Mouse (Mus musculus): ENCODE data around the gene Mtcl1.

Gene Mtcl1

DNA sequence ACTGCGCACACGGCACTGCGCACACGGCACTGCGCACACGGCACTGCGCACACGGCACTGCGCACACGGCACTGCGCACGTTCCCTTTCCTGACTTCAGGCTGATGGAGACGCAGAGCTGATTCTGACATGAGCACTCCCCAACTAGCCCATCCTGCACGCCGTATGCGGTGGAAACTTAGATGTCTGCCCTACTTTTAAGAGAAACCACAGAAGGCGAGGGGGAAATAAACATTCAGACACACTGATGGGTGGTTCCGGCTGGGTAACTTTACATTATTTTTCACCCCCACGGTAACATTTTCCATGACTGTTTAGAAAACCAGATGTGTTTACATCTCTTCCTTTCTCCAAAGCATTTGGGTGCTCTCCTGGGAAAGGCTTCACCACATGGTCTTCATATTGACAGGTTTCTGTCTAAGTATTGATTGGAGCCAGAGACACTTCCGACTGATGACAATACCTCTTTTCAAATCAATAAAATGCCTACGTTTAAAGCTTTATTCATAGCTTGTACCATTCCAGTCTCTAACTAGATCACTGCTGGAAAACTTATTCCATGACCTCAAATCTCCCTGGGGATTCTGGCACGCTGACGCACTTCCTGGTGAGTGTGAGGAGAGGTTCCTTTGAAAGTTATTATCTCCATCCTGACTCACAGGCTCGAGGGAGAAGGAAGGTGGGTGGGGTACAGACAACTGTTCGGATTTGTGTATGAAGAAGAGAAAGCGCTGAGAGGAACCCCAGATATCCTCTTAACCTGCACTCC lies 84.8 kb downstream of the Mtcl1 start:
- DNase-seq (ENCODE audit: low spot score in 2 of 2), result no peak

DNA sequence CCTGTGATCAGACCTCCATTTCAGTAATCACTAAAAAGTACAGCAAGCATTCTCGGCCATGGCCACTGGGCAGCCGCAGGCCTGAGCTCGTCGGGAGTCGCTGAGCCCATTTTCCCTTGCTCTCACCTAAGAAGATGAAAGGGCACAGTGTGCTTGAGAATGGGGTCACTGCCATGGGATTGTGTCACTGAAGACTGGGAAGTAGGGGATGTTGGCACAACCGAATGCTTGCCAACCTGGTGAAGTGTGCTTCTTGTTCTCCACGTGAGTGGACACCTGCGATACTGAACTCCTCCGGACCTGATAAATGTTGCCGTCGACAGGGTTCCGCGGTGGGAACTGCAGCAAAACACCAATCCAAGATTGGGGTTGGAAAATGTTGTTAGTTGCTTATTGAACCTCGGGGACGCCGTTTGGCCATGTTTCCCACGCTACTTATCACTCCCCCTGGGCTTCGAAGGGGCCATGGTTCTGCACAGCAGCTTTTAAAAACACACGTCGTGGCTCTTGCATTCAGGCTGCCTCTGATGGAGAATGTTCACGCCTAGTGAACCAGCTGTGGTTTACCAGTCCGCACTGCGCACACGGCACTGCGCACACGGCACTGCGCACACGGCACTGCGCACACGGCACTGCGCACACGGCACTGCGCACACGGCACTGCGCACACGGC lies 85.6 kb downstream of the Mtcl1 start:
- no peak for DNase-seq (ENCODE audit: low spot score in 2 of 2)

DNA sequence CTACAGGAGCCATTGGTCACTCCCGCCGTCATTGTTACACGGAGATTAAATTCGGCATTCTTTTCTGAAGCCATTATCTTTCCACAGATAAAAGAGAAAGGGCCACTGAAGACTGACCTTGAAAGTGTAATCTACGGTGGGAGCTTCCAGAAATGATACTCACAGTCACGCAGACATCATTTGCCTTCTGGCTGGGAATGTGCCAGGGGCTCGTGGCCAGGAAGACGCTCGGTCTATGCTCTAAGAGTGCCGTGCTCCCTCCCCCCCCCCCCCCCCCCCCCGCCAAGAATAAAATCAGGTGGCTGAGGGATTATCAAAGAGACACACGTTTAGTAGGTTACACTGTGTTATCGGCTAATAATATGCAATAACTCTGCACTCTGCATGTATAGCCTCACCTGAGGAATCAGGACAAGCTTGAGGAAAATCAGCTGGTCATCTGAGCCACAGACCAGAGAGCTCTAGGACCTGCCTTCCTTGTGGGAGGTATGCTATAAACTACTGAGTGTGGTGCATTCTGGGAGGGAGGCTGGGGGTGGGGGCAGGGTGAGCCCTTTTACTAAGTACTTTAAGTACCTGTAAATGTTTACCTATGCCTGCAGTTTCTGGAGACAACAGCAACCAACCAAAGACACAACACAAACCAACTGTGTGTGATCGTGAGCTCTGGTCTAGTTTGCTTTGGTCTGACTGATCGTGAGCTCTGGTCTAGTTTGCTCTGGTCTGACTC lies 87.1 kb downstream of the Mtcl1 start:
- DNase-seq (ENCODE audit: low spot score in 2 of 2), result no peak

DNA sequence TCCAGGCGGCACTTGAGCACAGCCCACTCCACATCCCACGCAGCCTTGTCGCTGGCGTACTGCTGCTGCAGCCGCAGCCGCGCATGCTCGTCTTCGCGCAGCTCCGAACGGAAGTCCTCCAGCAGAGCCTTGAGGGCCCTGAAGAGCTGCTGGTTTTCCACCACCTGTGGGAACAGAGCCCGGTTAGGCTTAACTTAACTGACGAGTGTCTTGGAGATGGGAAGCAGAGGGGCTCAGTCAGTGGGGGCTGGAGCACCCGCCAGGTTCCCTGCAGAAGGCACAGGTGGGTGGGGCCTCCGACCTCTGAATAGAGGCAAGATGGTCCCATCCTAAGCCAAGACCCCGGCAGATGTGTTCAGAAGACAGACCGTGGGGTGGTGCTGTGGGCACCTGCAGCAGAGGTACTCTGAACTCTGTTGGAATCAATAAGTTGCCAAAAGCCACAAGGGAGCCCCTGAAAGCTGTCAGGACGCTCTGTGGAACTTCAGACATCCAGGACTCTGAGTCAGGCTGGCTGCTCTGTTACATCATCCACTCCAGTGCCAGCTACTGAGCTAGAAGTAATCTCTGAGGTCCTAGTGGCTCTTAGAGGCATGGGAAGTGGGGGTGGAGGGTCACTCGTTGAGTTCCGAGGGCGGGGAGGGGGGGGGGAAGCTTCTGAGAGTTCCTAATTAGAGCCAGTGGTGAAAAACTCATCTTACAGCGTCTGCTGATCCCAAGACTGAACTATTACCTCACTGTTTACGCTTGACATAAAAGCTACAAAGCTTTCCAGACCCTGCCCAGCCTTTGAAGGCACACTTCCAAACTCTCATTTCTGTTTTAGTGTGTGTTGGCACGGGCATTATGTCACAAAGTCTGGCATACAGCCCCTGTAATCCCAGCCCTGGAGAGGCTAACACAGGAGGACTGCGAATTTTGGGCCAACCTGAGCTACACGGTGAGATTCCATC lies 91.2 kb downstream of the Mtcl1 start:
- DNase-seq (ENCODE audit: low spot score in 2 of 2), result no peak

DNA sequence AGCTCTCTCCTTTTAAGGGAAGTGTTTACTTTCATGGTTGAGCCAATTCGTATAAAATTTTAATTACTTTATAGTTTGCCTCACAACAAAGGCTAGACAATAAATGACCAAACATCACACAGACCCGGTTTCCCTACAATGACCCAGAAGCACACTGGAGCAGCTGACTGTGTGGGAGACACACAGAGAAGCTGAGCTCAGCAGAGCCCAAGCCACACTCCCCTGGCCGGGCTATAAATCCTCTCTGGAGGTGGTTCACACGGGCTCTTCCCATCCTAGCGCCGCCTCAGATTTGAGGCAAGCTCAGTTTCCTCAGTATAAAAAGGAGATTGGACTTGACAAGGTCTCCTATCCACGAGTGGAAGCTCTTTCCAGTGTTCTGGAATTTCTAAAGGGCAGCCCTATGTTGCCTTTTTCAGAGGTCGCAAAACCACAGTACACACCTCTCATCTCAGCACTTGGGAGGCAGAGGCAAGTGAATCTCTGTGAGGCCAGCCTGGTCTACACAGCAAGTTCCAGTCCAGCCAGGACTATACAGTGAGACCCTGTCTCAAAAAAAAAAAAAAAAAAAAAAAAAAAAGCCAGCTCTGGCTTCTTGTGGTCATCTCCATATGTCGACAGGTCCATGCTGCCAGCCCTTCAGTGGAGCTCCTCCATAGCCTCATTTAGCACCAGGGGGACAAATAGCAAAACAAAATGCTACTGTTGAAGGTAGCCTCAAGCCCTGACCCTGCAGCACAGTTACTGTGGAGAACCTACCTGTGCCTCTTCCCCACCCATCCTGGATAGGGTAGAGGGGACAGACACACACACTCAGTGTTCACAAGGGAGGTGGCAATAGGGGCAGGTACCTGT lies 92.2 kb downstream of the Mtcl1 start:
- DNase-seq (ENCODE audit: low spot score in 2 of 2), result no peak

DNA sequence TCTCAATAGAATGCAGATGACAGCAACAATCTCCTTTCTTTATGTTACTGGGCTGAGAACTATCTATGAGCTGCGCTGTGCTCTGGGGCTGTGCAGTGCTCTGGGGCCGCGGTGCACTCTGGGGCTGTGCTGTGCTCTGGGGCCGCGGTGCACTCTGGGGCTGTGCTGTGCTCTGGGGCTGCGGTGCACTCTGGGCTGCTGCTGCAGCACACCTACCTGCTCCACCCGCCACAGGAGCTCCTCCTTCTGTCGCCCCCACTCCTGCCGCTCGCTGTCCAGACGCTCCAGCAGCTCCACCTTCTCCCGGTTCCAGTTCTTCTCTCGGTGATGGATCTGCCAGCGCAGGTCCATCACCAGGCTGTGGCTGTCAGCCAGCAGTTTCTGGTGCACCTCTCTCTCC lies 95.6 kb downstream of the Mtcl1 start:
- no peak for DNase-seq (ENCODE audit: low spot score in 2 of 2)

DNA sequence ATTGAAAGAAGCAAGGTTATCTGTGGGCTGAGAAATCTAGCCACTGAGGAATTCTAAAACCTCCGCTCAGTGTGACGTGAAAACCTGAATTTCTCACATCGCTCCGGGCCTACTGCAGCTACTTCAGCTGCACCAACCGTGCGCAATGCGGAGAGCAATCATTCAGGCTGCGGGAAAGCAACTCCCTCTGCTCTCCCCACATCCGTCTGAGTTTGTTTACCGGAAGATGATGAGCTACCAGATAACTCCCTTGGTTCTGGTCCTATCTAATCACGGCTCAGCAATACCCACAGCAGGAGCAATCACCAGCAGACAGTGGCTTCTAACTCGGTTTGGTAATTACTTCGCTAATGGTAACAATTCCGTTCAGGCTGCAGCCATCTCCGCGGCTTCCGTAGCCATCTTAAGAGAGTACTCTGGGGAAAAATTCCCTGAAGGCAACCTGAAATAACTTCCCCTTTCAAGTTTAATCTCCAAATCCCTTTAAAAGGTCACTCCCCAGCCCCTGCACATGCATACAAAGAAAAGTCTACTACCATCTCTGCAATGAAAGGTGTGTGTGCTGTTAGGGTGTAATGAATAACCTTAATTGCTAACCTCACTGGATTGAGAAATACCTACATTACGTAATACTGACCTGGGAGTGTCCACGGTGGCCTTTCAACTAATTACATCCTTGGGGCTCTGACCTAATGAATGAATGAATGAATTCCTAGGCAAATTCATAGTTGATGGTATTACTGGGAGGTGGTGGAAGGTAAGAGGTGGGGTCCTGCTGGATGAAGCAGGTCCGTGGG lies 96.5 kb downstream of the Mtcl1 start:
- no peak for DNase-seq (ENCODE audit: low spot score in 2 of 2)

DNA sequence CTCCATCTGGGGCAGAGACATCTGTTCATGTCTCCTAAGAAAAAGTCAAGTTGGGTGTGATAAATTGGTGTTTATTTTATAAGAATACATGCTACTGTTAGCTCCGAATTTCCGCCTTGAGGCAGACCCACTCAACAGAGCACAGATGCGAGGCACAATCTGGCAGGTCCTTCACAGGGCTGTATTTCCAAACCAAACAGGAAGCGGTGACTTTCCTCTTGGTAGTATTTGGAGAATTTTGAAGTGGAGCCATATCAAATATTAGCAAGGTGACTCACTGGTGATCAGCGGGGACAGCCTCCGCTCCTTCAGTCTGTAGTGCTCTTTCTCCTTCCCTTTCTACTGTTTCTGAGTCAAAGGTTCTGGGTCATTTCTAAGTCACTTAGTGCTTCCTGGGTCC lies 97.3 kb downstream of the Mtcl1 start:
- DNase-seq (ENCODE audit: low spot score in 2 of 2), result no peak

DNA sequence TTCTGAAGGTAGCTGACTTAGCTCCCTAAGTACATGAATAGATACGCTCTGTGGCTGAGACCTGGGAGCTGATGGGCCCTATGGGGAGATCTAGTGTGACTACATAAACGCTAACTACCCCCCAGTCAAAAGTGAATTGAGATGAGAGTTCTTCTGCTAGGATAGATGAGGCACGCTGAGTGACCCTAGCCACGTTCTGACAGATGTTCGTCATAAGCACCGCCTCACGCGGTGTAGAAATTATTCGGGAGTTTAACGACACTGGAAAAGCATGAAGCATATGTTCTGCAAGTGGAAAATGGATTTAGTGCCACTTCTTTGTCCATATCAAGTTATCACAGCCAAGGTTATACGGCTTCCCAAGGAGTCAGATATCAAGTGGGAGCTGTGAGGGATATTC lies 98.9 kb downstream of the Mtcl1 start:
- no peak for DNase-seq (ENCODE audit: low spot score in 2 of 2)

DNA sequence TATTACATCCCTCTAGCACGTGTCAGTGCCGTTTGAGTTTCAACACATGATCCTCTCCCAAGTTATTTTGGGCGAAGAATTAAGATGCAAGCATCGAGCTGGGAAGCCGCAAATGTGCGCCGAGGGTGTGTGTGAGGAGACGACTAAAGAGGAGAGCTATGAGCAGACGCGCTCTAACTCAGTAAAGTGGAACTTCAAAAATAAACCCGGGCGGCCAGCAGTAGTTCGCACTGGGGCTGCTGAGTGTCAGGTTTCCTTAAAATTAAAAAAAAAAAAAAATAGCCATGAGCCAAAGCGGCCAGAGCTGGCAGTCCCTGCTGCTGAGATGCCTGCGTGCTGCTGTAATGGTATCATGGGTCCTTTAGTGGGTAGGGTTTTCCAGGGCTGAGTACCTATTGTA lies 99.4 kb downstream of the Mtcl1 start:
- DNase-seq (ENCODE audit: low spot score in 2 of 2), result peak; percentile 90 to 94

DNA sequence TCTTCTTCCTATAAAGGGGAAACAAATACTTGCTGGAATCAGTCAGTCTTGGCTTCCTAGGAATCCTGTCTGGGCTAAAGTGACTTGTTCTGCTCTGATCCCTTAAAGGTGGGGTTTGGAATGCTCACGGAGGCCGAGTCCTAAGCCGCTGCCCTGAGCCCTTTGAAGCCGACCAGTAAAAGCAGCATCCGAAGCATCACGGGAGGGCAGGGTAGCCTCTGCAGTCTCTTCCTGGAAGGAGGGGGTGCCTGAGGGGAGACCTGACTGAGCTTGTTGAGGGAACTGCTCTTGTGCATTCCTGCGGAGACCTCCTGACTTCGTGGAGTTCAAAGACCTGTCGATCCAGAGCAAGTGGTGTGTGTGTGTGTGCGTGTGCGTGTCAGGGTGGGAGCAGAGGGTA lies 103.2 kb downstream of the Mtcl1 start:
- DNase-seq (ENCODE audit: low spot score in 2 of 2), result no peak

DNA sequence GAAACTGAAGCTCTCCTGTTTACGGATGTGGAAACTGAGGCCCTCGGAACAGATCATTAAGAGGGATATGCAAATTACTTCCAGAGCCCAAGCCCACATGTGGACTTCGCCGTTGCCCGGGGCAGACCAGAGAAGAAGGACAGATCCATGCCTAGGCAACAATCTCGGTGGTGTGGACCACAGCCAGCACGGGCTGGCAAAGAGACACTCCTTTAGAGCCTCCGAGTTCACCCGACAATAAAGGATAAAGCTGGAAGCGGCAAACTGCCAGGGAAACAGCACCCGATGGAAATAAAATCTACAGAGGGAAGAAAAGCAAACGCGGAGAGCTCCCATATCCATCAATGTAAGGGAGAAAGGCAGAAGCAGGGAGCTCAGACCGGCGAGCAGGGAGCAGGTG lies 103.9 kb downstream of the Mtcl1 start:
- peak in 1 of 2 experiments; percentile 75 for DNase-seq (ENCODE audit: low spot score in 2 of 2)

DNA sequence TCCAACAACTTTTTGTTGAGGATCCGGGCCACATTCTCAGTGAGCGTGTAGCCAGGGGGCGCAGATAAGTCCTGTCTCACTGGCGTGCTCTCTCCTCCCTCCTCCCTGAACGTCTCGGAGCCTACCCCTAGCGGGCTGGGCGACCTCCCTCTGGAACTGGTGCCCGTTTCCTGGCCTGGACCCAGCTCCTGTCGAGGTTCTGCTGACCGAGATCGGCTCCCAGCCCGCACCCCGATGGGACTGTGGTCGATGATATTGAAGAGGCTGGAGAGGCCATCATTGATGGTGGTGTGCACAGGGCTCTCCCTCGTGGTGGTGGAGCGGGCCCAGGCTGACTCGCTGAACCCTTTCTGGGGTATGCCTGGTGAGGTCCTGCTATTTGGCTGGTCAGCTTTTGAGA lies 106.6 kb downstream of the Mtcl1 start:
- no peak for DNase-seq (ENCODE audit: low spot score in 2 of 2)

DNA sequence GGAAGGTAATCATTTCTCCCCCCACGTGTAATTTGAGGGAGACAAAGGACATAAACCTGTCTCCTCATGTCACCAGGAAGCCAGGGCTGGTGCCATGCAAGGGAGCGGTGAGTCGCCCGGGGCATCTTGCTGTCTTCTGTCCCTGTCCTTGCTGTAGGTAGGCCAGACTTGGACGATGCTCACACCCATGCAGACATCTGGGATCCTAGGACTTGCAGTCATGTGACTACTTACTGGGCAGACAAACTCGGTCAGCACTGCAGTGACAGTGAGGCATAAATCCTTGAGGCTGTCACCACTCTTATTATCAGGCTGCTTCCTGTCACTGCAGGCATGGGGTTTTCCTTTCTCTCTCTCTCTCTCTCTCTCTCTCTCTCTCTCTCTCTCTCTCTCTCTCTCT lies 107.9 kb downstream of the Mtcl1 start:
- DNase-seq (ENCODE audit: low spot score in 2 of 2), result no peak

DNA sequence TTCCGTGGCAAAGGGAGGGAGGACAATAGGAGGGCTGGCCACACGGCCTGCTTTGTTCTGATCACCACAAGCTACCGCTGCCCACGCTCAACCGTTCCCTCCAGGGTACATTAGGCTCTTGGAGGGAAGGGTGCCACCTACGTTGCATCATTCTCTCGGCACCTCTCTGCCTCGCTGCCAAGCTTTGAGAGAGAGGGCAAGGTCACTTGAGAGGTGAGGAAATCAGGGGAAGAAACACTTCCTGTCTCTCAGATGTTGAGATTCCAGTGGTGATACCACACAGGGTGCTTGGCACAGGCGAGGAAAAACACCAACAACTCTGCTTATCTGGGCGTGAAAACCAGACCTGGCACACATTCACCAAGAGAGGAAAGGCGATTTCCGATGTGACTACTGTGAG lies 108.8 kb downstream of the Mtcl1 start:
- no peak for DNase-seq (ENCODE audit: low spot score in 2 of 2)

DNA sequence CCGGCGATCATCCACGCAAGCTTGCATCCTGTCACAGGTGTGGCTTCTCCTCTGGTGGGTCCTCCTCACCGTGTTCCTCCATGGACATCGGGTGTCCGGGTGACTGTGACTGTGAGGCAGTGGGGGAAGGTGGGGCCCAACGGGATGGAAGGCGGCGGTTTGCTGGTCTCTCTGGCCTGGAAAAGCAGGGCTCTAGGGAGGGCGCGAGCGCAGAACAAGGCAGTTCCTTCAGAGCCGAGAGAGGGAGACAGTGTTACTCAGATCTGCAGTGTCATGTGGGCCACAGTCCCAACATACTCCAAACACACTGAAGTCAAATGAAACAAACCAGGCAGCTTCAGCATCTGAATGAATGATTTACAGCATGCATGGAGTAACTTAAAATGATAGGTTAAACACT lies 111.6 kb downstream of the Mtcl1 start:
- DNase-seq (ENCODE audit: low spot score in 2 of 2), result no peak

DNA sequence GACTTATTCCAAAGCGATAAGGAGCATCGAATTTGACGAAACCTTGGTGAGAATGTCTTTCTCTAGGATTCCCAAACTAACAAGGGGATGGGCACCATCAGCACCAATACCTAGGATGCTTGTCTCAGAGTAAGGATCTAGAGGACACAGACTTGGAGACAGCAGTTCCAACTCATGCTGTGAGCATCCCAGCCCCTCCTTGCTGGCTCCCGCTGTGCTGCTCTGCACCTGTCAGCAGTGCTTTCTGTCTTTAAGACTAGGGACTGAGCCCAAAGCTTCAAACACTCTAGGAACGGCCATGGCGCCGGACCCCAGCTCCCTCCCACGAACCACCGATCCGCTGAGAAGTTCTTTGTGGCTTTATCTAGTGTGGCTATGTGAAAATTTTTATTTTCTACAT lies 114.0 kb downstream of the Mtcl1 start:
- DNase-seq (ENCODE audit: low spot score in 2 of 2), result no peak

DNA sequence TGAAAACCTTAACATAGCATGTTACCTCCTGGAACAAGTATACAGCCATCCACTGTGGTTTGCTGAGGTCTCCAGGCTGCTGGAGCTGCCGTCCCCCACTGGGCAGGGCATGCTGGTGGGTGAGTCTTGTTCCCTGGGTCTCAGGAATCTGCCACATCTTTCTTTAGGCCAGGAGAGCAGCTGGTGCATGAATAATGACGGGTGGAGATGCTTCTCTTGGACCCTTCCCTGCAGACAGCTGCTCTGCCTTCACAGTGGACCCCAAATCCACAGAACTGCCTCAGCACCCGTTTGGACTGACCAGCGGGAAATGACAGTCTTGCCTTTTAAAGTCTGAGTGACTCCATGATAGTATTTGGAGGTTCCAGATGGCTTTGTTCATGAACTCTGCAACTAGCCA lies 114.7 kb downstream of the Mtcl1 start:
- no peak for DNase-seq (ENCODE audit: low spot score in 2 of 2)

DNA sequence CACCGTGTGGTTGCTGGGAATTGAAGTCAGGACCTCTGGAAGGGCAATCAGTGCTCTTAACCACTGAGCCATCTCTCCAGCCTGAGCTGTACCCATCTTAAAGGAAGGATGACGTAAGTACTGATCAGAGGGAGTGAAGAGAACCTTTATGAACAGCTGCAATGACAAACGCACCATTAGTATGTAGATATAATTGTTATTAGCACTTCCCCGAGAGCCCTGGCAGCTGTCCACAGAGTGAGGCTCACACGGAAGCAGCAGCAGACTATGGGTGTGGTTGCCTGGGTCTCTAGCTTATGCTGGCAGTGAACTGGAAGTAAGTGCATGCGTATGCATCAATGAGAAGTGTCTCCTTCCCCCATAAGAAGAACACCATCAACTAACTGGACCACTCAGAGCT lies 118.3 kb downstream of the Mtcl1 start:
- DNase-seq (ENCODE audit: low spot score in 2 of 2), result no peak

DNA sequence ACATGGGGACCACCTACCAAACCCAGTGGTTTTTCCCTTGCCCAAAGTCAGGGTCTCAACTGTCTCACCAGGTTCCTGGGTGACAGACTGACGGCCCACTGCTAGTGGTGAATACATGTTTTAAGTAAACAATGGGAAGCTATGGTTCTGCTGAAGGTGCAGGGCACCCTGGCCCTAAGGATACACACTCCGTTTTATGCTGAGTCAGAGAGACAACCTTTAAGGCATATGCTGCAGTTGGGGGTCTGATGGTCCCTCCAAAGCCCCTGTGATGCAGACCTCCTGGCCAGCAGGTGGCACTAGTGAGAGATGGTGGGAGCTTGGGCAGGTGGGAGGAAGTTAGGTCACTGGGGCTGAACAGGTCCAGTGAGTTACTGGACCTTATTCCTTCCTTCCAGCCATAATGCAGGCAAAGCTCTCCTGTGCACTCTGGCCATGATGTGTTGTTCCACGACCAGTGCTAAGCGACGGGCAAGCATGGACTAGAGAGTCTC lies 123.0 kb downstream of the Mtcl1 start:
- DNase-seq (ENCODE audit: low spot score in 2 of 2), result no peak

Data from right cerebral cortex, postnatal 10 days (tissue).